Mouse (Mus musculus): ENCODE data around the gene Speg. TPM values are rescaled to one million over a fixed set of nuclear protein-coding genes. Genes with fewer than 3 reads are reported as not detected.
A peak's percentile ranks its signal among the peaks of the same experiment; 100 is the strongest.

Speg gene
- polyA plus RNA-seq, 1 experiment from 2014 or later, result 44.7 TPM

GRCm38 (mm10) chr1:75385142-75385730, 10.1 kb downstream of the Speg start:
- H3K27me3 ChIP-seq (ENCODE audit: insufficient read depth, low read length), result peaks cover 25% of the 10 kb centered on the region

GRCm38 (mm10) chr1:75386149-75386548, 11.1 kb downstream of the Speg start:
- Histone ChIP-seq H3K27ac (ENCODE audit: low read depth) (no peak overlapping the region), H3K36me3 (ENCODE audit: insufficient read depth) (peaks cover 17% of the 10 kb centered on the region; the same call in 1 of the 2 replicates), H3K9ac (no peak overlapping the region), H3K27me3 (ENCODE audit: insufficient read depth, low read length) (peaks cover 25% of the 10 kb centered on the region), H3K4me2 (no peak overlapping the region), H3K9me3 (ENCODE audit: low read depth, low read length) (no peaks in the 10 kb centered on the region), H3K4me1 (ENCODE audit: insufficient read depth) (peaks cover 21% of the 10 kb centered on the region), H3K4me3 (ENCODE audit: low read depth, low read length) (no peak overlapping the region)
- TF ChIP-seq CTCF (IDR thresholded peaks at IDR 0.05; ENCODE audit: low read depth), result no peak
- WGBS, result 34% methylated on average over 4 of the region's 4 CpGs
- no peak for ATAC-seq (ENCODE audit: insufficient read depth)
- peak; percentile 37 for DNase-seq

More at GRCm38 (mm10) chr1:75385142-75385730, 10.1 kb downstream of the Speg start:
- Histone ChIP-seq H3K36me3 (ENCODE audit: insufficient read depth) (peaks cover 12% of the 10 kb centered on the region; the same call in 1 of the 2 replicates), H3K9ac (peak overlapping the region; percentile 9; the same call in 1 of the 2 replicates), H3K27ac (ENCODE audit: low read depth) (no peak overlapping the region), H3K9me3 (ENCODE audit: low read depth, low read length) (no peaks in the 10 kb centered on the region), H3K4me3 (ENCODE audit: low read depth, low read length) (no peak overlapping the region), H3K4me2 (peak overlapping the region; percentile 10; the same call in 1 of the 2 replicates), H3K4me1 (ENCODE audit: insufficient read depth) (peaks cover 21% of the 10 kb centered on the region)
- TF ChIP-seq CTCF (IDR thresholded peaks at IDR 0.05; ENCODE audit: low read depth), result no peak
- 61% methylated on average over 20 of the region's 20 CpGs for WGBS
- ATAC-seq (ENCODE audit: insufficient read depth) (no peak), DNase-seq (no peak)

DNA sequence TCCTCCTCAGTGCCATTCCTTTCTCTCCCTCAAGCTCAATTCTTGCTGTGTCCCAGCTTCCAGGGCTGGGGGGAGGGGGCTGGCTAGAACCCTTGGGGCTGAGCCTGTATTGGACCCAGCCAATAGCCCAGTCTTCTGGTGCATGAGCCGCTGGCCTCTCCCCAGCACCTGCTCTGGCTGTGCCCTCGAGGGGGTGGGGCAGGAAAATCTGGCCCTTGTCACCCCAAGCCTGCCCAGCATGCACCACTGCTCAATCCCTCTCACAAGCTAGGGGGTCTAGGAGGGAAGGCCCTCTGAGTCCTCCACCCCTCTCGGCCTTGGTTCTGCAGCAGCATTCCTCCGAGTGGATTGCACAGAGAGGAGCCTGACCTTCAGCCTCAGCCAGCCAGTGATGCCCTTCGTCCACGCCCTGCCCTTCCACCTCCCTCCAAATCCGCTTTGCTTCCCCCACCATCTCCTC, 12.4 kb downstream of the Speg start:
- DNase-seq, result no peak
- H3K4me2 ChIP-seq, result peak overlapping the region; percentile 55
- TF ChIP-seq CTCF (IDR thresholded peaks at IDR 0.05; ENCODE audit: low read depth), result no peak
- 29% methylated on average over 7 of the region's 7 CpGs for WGBS
- peak overlapping the region; percentile 26 for H3K4me3 ChIP-seq (ENCODE audit: low read depth, low read length)
- peaks cover 17% of the 10 kb centered on the region for H3K4me1 ChIP-seq (ENCODE audit: insufficient read depth)
- peaks cover 23% of the 10 kb centered on the region for H3K27me3 ChIP-seq (ENCODE audit: insufficient read depth, low read length)
- H3K9me3 ChIP-seq (ENCODE audit: low read depth, low read length), result no peaks in the 10 kb centered on the region
- H3K36me3 ChIP-seq (ENCODE audit: insufficient read depth), result peaks cover 17% of the 10 kb centered on the region; the same call in 1 of the 2 replicates
- H3K27ac ChIP-seq (ENCODE audit: low read depth), result no peak overlapping the region
- ATAC-seq (ENCODE audit: insufficient read depth), result no peak
- no peak overlapping the region for H3K9ac ChIP-seq

DNA sequence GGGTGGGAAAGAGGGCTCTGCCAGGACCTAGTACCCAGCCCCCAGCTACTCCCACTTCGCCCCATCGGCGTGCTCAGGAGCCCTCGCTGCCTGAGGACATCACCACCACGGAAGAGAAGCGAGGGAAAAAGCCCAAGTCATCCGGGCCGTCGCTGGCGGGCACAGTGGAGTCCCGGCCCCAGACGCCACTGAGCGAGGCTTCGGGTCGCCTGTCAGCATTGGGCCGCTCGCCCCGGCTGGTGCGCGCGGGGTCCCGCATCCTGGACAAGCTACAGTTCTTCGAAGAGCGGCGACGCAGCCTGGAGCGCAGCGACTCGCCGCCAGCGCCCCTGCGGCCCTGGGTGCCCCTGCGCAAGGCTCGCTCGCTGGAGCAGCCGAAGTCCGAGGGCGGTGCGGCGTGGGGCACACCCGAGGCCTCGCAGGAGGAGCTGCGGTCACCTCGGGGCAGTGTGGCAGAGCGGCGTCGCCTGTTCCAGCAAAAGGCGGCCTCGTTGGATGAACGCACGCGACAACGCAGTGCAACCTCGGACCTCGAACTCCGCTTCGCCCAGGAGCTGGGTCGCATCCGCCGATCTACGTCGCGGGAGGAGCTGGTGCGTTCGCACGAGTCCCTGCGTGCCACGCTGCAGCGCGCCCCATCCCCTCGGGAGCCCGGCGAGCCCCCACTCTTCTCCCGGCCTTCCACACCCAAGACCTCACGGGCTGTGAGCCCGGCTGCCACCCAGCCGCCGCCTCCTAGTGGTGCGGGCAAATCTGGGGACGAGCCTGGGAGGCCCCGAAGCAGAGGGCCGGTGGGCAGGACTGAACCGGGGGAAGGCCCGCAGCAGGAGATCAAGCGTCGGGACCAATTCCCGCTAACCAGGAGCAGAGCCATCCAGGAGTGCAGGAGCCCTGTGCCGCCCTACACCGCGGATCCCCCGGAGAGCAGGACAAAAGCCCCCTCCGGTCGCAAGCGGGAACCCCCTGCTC, 13.1 kb downstream of the Speg start:
- WGBS, result 10% methylated on average over 94 of the region's 94 CpGs
- peak; percentile 46 for ATAC-seq (ENCODE audit: insufficient read depth)
- TF ChIP-seq CTCF (IDR thresholded peaks at IDR 0.05; ENCODE audit: low read depth), result no peak
- Histone ChIP-seq H3K4me3 (ENCODE audit: low read depth, low read length) (peak overlapping the region; percentile 26), H3K27me3 (ENCODE audit: insufficient read depth, low read length) (peaks cover 23% of the 10 kb centered on the region), H3K4me1 (ENCODE audit: insufficient read depth) (peaks cover 14% of the 10 kb centered on the region), H3K9me3 (ENCODE audit: low read depth, low read length) (no peaks in the 10 kb centered on the region), H3K36me3 (ENCODE audit: insufficient read depth) (peaks cover 17% of the 10 kb centered on the region; the same call in 1 of the 2 replicates), H3K27ac (ENCODE audit: low read depth) (no peak overlapping the region), H3K9ac (peak overlapping the region; percentile 36), H3K4me2 (peak overlapping the region; percentile 55)
- DNase-seq, result peak; percentile 35

GRCm38 (mm10) chr1:75388898-75389515, 13.9 kb downstream of the Speg start:
- H3K27me3 ChIP-seq (ENCODE audit: insufficient read depth, low read length), result peaks cover 23% of the 10 kb centered on the region
- H3K4me1 ChIP-seq (ENCODE audit: insufficient read depth), result peaks cover 13% of the 10 kb centered on the region; the same call in 1 of the 2 replicates
- TF ChIP-seq CTCF (IDR thresholded peaks at IDR 0.05; ENCODE audit: low read depth), result no peak
- ATAC-seq (ENCODE audit: insufficient read depth) (no peak), DNase-seq (no peak)
- H3K4me3 ChIP-seq (ENCODE audit: low read depth, low read length), result no peak overlapping the region; the same call in 1 of the 2 replicates
- H3K36me3 ChIP-seq (ENCODE audit: insufficient read depth), result peaks cover 17% of the 10 kb centered on the region; the same call in 1 of the 2 replicates
- H3K27ac ChIP-seq (ENCODE audit: low read depth), result no peak overlapping the region
- peak overlapping the region; percentile 55; the same call in 1 of the 2 replicates for H3K4me2 ChIP-seq
- 38% methylated on average over 23 of the region's 23 CpGs for WGBS
- no peak overlapping the region for H3K9ac ChIP-seq
- no peaks in the 10 kb centered on the region for H3K9me3 ChIP-seq (ENCODE audit: low read depth, low read length)

DNA sequence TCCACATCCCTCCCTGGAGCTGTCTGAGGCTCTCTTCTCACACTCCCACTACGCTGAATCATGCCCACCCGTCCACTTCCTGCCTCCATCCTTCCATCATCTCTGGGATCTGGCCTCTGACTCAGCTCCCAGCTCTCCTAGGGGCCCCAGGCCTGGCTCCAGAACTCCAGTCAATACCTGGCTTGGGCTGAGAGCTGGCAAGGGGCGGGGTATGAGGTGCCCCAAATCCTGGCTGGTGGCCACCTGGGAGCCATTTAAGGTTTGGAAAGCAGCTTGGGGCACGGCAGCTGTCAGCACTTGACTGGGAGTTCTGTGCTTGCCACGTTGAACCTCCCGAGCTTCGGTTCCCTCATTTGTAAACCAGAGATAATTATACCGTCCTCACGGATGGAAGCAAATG, 18.0 kb downstream of the Speg start:
- TF ChIP-seq CTCF (IDR thresholded peaks at IDR 0.05; ENCODE audit: low read depth), result no peak
- WGBS, result 59% methylated on average over 9 of the region's 9 CpGs
- Histone ChIP-seq H3K36me3 (ENCODE audit: insufficient read depth) (peaks cover 12% of the 10 kb centered on the region; the same call in 1 of the 2 replicates), H3K27me3 (ENCODE audit: insufficient read depth, low read length) (peaks cover 12% of the 10 kb centered on the region), H3K4me2 (no peak overlapping the region), H3K4me1 (ENCODE audit: insufficient read depth) (peaks cover 3% of the 10 kb centered on the region; the same call in 1 of the 2 replicates), H3K9ac (no peak overlapping the region), H3K9me3 (ENCODE audit: low read depth, low read length) (no peaks in the 10 kb centered on the region), H3K27ac (ENCODE audit: low read depth) (peak overlapping the region; percentile 46; the same call in 1 of the 2 replicates), H3K4me3 (ENCODE audit: low read depth, low read length) (no peak overlapping the region)
- DNase-seq (peak; percentile 11), ATAC-seq (ENCODE audit: insufficient read depth) (no peak)

Measured in lung, embryonic 14.5 days (tissue).